Mouse (Mus musculus) kidney, adult 11 months (tissue): Measurements from ENCODE around the gene Gramd4.
"Not testable (repeated sequence)": the region's sequence is repeated elsewhere in the genome, so short reads cannot be mapped to it uniquely, and the experiment has no call there.

Source experiments
- DNase-seq: peaks from one replicate; pipeline ENCODE4 v3.0.0; 2022

The Gramd4 gene

DNA sequence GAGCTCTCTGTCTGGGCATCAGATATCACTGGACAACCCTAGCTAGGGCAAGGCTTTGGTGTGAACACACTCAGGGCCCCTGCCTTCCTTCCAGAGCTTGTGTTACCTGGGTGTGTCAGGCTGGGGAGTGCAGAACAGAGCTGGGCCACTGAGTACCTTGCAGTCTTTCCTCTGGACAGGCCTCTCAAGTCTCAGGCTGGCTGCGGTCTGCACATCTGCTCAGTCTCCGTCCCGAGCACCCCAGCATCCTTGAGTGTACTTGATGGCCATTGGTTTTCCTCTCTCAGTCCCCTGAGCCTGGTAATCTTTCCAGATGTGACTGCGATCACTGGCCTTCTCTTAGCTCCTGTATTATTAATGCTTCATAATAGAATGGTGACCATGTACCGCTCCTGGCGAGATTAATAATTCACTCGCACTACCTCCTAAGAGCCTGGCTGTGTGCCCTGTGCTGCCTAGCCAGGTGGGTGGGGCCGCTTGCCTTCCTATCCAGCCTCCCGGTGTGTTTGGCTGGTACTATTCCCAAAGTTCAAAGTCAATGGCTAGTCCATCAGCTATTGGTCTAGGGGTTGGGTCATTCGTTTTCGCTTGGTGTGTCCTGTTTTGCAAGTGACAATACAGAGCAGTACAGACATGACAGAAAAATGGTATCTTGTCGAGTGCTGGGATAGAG, 34.6 kb downstream of the Gramd4 start:
- peak; percentile 95 for DNase-seq

DNA sequence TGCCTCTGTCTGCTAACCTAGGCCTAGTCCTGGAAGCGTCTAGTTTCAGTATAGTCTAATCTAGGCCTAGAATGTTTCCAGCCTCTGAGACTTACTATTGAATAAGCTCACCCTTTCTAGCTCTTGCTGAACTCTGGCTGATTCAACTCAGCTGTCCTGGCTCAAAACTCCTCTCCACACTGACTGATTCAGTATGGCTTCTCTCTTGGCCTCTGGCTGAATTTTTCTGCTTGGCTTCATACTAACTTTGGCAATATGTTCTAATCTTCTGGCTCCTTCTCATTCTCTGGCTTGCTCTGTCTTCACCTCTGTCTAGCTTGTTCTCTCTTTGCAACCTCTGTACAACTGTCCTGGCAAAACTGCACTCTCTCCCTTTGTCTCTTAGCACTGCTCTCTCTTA, 35.7 kb downstream of the Gramd4 start:
- no peak for DNase-seq

DNA sequence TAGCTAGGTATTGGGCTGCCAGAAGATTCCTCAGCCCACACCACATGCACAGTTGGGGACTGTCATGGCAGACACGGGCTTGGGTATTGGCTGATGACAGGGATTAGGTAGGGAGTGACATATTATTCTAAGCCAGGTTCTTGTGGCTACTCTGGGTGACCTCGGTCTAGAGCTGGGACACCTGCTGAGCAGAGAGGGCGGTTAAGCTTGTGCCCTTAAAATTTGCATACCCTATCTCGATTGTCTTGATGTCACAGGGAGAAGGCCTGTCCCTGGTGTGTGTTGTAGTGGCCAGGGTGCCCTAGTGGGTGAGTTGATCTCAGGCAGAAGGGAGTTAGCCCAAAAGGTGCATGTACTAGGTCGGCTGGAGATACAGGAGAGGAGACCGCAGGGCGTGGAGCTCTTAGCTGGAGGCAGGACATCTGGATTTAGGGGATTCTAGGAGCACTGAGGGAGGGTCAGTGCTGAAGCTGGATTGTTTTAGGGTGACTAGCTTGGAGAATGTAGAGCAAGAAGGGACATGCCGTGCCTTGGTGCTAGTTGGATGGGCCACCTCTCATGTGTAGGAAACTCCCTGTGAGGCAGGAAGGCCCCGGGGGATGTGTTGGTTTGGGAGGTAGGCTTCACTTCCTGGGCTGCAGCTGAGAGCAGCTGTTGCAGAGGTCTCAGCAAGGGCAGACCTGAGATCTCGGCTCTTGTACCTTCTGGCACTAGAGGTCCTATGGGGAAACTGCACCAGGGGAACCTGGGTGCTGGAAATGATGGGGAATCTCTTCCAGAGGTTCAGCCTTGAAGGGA, 37.0 kb downstream of the Gramd4 start:
- DNase-seq: no peak

DNA sequence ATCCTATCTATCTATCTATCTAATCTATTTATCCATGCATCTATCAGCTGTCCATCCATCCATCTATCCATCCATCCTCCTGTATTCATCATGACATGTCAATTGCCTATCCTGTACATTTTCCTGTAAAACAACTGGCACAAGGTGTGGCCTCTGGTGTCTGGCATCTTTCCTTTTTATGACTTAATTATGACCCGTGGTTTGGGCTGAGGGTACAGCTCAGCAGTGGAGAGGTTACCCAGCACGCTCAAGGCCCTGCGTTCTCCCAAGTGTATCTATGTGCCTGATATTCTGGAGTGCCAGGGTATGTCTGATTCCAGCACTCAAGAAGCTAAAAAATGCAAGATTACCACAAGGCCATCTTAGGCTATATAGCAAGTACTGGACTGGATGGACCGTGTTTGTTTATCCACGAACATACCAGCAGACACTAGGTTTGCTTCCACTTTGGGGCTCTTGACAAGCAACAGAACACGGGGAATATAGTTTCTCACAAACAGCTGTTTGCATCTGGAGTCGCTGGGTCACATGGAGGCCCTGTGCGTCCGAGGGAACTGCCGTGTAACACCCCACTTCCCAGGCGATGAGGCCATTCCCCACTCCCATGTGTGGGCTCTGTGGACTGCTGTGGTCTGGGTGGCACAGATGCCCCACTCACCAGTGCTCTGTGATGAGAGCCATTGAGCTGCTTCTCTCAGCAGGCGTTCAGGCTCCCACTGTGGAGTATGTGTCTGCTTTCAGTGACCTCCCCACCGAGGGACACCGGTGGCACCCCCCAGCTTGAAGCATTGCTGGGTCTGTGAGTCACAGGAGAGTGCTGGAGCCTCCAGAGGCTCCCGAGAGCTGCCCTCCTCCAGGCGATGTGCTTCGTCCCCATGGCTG, 38.5 kb downstream of the Gramd4 start:
- no peak for DNase-seq

DNA sequence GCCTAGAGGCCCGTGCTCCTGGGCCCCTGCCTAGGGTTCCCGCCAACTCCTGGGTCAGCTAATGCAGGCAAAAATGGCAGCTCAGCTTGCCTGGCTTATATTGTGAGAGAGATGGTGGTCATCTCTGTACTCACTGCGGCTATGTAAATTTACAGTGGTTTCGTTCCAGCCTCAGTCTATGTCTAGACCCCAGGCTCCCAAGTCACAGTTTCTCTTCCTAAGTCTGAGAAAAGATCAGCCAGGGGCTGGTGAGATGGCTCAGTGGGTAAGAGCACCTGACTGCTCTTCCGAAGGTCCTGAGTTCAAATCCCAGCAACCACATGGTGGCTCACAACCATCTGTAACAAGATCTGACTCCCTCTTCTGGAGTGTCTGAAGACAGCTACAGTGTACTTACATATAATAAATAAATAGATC, 39.1 kb downstream of the Gramd4 start:
- DNase-seq: not testable (repeated sequence)

DNA sequence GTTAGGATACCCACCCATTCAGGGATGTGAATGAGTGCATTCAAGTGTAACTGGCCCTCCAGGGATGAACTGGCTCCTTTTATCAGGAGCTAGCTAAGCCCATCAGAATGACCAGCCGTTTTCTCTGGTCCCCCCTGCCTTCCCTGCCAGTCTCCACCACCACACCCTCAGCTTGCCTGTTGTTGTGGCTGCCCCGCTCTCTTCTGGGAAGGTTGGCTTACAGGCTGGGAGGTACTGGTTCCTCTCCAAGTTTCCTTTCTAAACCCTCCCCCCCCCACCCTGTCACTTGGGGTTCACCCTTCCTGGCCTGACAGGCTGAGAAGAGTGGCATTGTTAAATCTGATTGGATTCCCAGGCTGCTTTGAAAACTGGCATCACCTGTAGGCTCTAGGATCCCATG, 40.4 kb downstream of the Gramd4 start:
- DNase-seq: no peak

DNA sequence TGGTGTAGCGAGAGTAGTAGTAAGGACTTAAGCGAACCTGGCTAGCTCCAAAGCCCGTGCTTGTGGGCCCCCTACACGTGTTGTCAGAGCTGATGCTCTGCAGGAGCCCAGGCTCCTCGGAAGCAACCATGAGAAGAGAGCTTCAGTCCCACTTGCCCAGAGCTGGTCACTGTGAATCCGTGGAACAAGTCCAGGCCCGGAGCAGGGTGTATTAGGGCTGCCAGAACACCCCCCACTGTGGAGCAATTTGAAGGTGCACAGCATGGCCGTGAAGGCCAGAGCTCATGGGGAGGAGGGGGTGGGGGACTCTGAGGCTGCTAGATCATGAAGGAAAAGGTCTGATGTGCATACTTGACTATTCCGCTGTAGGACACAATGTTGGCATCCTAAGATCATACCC, 44.1 kb downstream of the Gramd4 start:
- DNase-seq: no peak

DNA sequence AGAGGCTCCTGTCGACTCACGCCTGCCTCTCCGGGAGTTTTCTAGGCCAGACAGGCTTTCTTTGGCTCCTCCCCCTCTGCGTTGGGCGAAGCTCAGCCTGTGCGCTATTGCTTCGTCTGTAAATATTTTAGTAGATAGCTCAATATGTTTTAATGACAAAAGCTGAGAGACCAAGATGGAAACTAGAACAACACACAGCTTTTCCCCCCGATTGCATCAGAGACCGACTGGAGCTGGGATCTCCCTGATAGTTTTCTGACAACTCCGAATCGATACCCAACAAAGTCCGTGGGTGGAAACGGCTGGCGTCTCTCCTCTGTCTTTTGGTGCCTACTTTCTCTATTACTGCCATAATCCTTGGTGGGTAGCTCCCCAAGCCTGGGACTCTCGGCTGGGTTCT, 44.8 kb downstream of the Gramd4 start:
- DNase-seq: no peak

DNA sequence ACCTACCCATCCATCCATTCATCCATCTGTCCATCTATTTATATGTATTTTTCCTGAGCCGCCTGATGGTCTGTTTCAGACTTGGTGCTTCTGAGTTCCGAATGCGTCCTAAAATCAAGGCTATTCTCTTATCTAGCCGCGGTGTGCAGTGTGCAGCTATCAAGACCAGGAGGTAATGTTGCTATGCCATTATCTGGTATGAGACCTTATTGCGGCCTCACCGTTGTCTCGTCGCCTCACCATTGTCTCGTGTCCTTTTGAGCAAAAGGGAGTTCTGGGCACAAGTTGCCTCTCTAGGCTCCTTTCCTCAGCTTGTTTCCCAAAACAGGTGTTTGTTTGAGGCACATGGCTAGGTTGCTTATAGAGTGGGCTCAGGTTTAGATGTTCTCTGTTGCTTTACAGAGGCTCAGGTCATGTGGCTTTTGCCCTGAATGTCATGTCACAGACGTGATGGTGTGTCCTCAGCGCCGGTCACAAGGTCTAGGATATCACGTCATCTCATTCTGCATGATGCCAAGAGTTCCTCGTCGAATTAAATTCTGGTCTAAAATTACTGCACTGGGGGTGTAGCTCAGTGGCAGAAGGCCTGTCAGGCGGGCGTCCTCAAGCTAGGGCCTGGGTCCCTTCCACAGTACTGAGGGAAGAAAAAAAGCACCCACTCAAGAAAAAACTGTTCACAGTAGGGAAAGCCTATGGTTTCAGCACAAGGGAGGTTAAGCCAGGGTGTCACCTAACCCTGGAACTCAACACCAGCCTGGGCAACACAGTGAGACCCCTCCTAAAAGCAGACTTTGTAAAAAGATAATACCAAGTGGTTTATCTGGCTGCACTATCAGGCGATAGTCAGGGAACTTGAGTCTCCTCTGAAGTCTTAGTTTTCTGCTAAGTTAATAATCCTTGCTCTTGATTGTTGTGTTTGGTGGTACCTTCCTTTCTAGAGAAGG, 47.2 kb downstream of the Gramd4 start:
- no peak for DNase-seq

DNA sequence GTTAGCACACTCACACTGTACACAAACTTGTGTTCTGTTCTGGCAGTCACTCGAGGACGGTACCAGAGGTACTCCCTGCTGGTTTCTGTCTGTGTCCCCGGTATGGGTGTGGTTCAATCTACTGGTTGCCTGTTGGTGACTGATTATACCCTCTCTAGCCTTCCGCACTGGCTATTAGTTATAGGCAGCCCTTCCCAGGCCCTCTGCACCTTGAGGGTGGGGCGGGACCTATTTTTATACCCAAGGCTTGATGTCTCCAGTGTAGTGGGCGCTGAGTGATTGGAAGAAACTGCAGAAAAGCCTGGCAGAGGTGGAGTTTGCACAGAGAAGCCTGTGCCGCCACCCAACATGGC, 47.8 kb downstream of the Gramd4 start:
- no peak for DNase-seq

DNA sequence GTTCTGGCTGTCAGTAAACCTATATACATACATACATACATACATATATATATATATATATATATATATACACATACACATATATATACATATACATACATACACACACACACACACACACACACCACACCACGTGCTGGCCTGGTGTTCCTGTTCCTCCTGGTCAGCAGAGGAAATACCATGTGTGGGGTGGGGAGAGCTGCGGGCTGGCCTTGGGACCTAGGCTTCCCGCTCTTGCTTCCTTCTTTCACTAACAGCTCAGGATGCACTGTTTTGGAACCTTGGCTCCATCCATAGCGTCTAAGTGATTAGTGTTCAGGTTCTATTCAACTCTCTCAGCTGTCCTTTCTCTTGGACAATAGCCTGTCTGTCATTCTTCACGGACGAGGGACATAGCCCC, 48.3 kb downstream of the Gramd4 start:
- DNase-seq: no peak

DNA sequence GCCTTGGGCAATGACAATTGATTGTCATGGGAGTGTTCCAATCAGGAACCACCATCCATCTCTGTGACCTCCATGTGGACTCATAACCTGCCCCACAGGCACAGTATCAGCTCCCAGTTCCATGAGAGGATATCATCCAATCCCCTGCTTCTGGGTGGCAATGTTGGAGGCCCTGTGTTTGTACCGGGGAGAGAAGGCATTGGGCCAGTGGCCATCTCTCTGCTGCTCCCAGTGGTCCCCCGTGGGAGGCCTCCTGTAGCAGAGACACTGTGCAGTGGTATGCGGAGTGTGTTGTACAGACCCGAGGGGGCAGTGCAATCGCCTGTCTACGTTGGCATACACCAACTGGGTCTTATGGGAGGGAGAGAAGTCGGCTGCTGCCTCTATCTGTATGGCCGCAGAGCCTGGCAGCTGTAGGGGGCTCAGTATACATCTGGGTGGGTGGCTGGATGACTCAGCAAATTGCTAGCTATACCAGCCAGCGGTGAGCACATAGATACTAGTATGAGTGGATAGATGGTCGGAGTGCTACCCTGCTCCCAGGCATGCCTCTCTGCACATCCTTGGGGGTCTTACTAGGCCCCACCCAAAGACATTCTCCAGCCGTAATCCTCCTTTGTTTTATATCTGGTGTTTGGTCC, 50.5 kb downstream of the Gramd4 start:
- no peak for DNase-seq

DNA sequence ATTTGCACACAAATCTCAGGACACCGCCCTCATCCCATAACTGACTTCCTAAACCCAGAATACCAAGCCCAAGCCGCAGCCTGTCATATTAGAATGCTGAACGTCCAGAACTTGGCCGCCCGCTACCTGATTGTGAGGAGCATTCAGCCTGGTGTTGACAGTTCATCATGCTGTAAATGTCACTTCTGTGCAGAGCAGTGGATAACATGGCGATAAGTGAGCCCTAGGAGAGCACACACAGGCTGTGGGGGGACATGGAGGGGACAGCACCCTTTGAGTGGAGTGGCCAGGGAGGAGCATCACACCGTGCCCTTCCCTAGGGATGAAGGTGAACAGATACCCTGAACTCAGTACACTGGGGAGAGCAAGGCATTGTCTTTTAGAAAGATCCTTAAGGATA, 51.8 kb downstream of the Gramd4 start:
- no peak for DNase-seq

DNA sequence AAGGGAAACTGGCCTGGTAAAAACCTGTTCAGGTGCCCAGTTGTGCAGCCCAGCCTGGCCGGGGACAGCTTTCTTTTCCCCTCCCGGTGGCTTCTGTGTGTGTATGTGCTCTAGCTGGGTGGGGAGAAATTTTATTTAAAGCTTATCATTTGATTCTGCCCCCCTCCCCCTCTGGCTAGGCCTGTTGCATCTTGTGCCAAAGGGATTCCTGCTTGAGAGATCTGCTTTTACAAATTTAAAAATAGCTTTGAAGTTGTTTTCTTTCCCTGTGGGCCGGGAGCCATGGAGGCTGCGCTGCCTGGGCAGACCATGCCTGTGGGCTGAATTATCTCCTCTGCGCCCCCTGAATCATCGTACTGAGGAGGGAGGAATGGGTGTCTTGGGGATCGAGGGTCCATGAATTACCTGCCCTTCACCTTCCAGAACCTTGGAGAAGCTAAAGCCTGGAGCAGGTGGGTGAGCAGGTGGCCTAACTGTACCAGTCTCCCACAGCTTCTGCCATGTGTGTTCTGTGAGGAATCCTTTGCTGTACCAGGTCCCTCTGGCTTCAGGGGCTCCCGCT, 52.2 kb downstream of the Gramd4 start:
- no peak for DNase-seq

DNA sequence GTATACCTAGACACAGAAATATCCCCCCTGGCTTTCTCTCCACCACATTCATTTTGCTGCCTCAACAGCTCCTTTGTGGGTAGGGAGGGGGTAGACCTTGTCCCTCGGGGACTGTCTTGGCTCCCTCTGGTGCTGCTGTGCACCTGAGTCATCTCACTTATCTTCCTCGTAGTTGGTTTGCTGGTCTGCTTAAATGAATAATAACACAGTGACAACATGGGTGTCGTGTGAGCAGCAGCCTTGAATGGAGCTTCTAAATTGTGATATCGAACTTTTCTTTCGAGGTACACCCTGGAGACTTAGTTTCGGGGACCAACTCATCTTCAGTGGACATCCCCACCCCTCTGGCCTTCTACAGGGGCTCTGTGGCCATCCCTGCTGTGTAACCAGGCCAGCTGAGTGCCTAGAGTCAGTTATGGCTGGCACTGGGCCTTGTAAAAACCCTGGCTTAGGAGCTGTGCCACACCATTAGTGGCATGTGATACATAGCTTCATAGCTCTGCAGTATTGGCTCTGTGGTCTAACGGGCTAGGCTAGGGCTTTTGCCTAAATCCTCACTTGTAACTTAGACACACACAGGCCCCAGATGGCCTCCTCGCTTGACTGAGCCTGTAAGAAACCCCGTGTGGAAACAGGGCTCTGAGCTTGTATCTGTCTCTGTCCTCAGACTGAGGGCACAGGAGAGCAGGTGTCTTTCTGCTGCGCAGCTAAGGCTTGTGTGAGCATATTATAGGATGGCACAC, 53.0 kb downstream of the Gramd4 start:
- no peak for DNase-seq

DNA sequence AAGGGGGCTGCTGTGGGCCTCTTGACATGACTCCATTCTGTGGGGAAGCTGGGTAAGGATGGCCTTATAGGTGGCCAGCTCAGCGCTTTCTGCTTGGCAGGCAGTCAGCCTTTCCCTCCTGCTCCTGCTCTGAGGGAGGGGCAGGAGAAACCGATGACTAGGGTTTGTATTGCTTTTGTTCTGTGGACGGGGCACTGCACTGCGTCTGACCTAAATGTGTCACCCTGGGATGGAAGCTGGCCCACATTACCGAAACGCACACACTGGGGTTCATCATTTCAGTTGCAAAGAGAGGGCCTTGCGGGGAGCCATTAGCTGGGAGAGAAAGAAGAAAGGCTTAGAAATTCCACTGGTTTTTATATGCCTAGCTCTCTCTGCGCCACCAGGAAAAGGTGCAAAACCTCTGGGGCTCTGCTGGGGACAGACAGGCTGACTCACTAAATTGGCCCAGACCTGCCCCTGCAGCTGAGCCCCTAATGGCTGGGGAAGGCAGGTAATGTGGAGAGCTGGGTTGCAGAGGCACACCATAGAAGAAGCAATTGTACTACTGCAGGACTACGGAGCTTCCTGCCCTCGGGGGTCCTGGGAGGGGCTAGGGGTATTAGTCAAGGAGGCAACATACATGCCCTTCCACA, 55.3 kb downstream of the Gramd4 start:
- DNase-seq: no peak

DNA sequence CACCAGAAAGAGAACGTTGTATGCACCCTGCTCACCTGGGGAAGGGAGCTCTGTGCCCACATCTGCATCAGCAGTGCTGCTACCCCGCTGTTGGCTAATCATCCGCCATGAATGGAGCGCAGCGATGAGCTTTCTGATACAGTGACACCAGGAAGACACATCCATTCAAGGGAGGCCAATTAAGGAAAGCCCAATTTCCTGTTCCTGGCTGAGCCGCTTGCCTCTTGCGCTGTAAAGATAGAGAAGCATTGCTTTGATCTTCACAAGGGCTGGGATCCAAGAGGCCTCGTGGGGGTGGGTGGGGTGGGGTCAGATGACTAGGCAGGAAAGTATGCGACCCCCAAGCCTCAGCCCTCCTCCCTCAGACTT, 55.8 kb downstream of the Gramd4 start:
- DNase-seq: no peak

DNA sequence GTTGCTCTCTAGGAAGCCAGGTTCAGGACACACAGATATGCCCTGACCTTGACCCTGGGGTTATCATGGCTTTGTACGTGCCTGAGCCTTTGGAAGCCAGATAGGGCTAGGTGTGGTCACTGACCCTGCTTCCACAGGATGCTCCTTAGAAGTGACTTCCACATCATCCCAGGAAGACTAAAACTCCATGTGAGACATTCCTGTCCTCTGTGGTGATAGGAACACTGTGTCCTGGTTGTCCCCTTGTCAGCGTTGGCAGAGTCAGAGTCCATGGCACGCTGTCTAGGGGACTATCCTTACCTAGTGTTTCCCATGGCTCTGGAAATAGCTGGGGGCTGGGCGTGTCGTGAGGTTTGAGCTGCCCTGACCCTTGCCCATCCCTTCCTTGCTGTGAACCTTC, 58.9 kb downstream of the Gramd4 start:
- peak; percentile 70 for DNase-seq

DNA sequence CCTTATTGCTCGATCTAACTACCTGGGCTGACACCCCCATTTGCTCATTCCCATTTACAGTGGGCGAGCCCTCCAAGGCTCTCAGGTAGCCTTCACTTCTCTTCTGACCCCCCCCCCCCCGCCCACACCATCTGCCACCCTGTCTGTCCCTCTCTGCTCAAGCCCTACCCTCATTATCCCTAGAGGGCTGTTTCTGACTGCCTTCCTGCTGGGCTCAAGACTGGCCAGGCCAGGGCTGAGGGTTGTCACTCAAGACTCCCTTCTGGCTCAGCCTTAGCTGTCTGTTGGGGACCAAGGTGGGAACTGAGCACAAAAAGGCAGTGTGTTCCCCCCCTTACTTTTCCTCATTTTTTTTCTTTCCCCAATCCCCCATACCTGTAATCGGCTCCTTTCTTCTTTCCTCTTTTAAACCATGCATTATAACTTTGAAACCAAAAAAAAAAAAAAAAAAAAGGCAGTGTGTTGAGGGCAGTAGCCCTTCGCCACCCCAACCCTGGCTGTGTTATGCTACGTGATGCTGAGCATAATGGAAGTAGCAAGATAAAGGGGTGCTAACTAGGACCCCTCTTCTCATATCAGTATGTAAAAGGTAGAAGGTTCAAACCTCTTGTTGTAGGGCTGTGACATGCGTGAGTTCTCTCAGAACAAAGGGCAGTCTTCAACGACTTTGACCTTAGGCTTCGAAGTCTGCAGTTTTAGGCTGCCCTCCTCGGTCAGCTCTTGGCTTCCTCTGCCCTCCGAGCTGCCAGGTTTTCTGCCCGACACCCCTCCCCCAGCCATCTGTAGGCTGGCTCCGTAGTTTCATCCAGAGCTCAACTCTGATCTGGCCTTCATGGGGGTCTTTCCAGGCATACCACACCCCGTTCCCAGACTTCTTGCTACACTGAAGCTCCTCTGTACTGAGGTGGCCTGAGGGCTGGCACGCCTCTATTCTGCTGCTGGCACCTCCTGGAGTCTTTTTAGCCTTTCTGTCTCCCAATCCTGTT, 59.9 kb downstream of the Gramd4 start:
- DNase-seq: peak; percentile 85
